Mouse (Mus musculus): ENCODE data around the gene Pabpc6. TPM values are rescaled to one million over a fixed set of nuclear protein-coding genes. Genes with fewer than 3 reads are reported as not detected.

The Pabpc6 gene
- polyA plus RNA-seq, 1 experiment from 2014 or later, result not detected

GRCm38 (mm10) chr17:9631081-9631480, 38.4 kb downstream of the Pabpc6 start:
- Histone ChIP-seq H3K9ac (ENCODE audit: low read depth, low read length) (no peak overlapping the region), H3K36me3 (ENCODE audit: control insufficient read depth, insufficient read depth, low read length) (no peaks in the 10 kb centered on the region), H3K27ac (ENCODE audit: low read depth, low read length) (no peak overlapping the region), H3K9me3 (ENCODE audit: control insufficient read depth, low read length) (no peaks in the 10 kb centered on the region), H3K4me2 (replicated peaks; ENCODE audit: low read depth, low read length) (no peak overlapping the region), H3K27me3 (ENCODE audit: control insufficient read depth, insufficient read depth, low read length) (no peaks in the 10 kb centered on the region), H3K4me3 (ENCODE audit: low read depth, low read length) (no peak overlapping the region), H3K4me1 (replicated peaks; ENCODE audit: control insufficient read depth, insufficient read depth, low read length) (no peaks in the 10 kb centered on the region)
- 61% methylated on average over 1 of the region's 1 CpGs for WGBS
- ATAC-seq (ENCODE audit: low FRiP score) (peak; percentile 63; the same call in 1 of the 2 replicates), DNase-seq (ENCODE audit: low spot score) (peak; percentile 47)

GRCm38 (mm10) chr17:9627011-9627410, 42.5 kb downstream of the Pabpc6 start:
- no peak for DNase-seq (ENCODE audit: low spot score)
- ATAC-seq (ENCODE audit: low FRiP score), result no peak
- Histone ChIP-seq H3K9me3 (ENCODE audit: control insufficient read depth, low read length) (no peaks in the 10 kb centered on the region), H3K9ac (ENCODE audit: low read depth, low read length) (no peak overlapping the region), H3K27me3 (ENCODE audit: control insufficient read depth, insufficient read depth, low read length) (no peaks in the 10 kb centered on the region), H3K4me2 (replicated peaks; ENCODE audit: low read depth, low read length) (no peak overlapping the region), H3K36me3 (ENCODE audit: control insufficient read depth, insufficient read depth, low read length) (no peaks in the 10 kb centered on the region), H3K4me3 (ENCODE audit: low read depth, low read length) (no peak overlapping the region), H3K27ac (ENCODE audit: low read depth, low read length) (no peak overlapping the region), H3K4me1 (replicated peaks; ENCODE audit: control insufficient read depth, insufficient read depth, low read length) (no peaks in the 10 kb centered on the region)

Other genes starting within 250 kb of the Pabpc6 start
- gene Gm17728, start 247.7 kb downstream of the Pabpc6 start, polyA plus RNA-seq (2014; fragmentation: Nextera tagmentation; extraction: Ambion mirVana), result not detected in 2 replicates